Mouse (Mus musculus) thymus, adult 2 months (tissue): ENCODE data around the gene 9030624G23Rik.
"Not testable (repeated sequence)": the region's sequence is repeated elsewhere in the genome, so short reads cannot be mapped to it uniquely, and the experiment has no call there.

Source experiments
- CTCF ChIP-seq: fragments of 200-500 bp; IDR thresholded peaks from 2 replicates; pipeline ENCODE4 v1.5.1; 2012; ENCODE audit warnings: mild to moderate bottlenecking, control low read depth, low read length, moderate library complexity, borderline replicate concordance; ENCODE audit not compliant: control insufficient read depth, poor library complexity, insufficient read depth; ENCODE audit errors: extremely low read depth
- POLR2A ChIP-seq: fragments of 200-500 bp; IDR thresholded peaks from 2 replicates; pipeline ENCODE4 v1.6.1; 2012; ENCODE audit warnings: mild to moderate bottlenecking, low read length, control low read depth, moderate library complexity; ENCODE audit not compliant: control insufficient read depth, poor library complexity, insufficient read depth; ENCODE audit errors: extremely low read depth

DNA sequence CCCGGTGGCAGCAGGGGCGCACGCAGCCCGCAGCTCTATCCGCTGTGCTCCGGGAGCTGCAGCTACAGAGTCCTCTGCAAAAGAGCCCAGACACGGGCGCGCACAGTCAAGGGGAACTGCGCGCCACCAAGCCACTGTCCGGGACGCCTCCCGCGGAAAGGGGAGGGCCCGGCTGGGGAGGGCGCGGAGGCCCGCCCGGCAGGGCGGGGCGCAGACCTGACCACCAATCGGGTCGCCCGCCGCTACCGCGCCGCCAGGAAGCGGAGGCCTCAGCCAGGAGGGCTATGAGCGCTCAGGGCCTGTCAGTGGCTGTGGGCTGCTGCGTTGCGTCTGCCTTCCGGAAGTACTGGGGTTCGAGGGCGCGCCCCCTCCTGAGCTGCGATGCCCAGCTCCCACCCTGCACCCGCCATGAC lies at the start of gene 9030624G23Rik:
- TF ChIP-seq POLR2A, CTCF: not testable (repeated sequence)
